Mouse (Mus musculus) brown adipose tissue, adult 24 weeks (tissue): ENCODE measurements around the gene Taz. TPM values are rescaled to one million over a fixed set of nuclear protein-coding genes. Genes with fewer than 3 reads are reported as not detected.

ENCODE experiments used
- H3K27ac ChIP-seq: fragments of 200-500 bp; replicated peaks from 2 replicates; pipeline ENCODE4 v1.5.1; 2012; ENCODE audit warnings: low read depth, mild to moderate bottlenecking, low read length
- H3K4me1 ChIP-seq: fragments of 200-500 bp; 2 replicates; pipeline ENCODE4 v1.6.1; 2012; ENCODE audit warnings: low read length, mixed read lengths; ENCODE audit not compliant: control insufficient read depth, insufficient read depth, insufficient read length
- H3K4me3 ChIP-seq: fragments of 200-500 bp; 2 replicates; pipeline ENCODE4 v1.5.1; 2012; ENCODE audit warnings: low read depth, mild to moderate bottlenecking, low read length, moderate library complexity; ENCODE audit not compliant: insufficient read depth
- polyA plus RNA-seq: library from polyadenylated mRNA; stranded (reverse); fragments of >200 nt; gene quantifications from 2 replicates; pipeline ENCODE4 v1.2.4, GENCODE M21; 2012; ENCODE audit not compliant: missing spikeins, insufficient read depth, insufficient read length

Gene Taz
- polyA plus RNA-seq, 1 experiment, result 49.6 TPM

- Histone ChIP-seq H3K4me3 (peak within 1 kb of the TSS; percentile 95), H3K27ac (peak within 1 kb of the TSS; percentile 86), H3K4me1 (no peaks in the 10 kb centered on the region; the same call in 1 of the 2 replicates)
Measured at GRCm38 (mm10) chrX:74312540-74313464, 31.1 kb downstream of the Taz start, which contains the start of gene Fam50a. Fam50a (plus strand) TSS chrX:74313033.

DNA sequence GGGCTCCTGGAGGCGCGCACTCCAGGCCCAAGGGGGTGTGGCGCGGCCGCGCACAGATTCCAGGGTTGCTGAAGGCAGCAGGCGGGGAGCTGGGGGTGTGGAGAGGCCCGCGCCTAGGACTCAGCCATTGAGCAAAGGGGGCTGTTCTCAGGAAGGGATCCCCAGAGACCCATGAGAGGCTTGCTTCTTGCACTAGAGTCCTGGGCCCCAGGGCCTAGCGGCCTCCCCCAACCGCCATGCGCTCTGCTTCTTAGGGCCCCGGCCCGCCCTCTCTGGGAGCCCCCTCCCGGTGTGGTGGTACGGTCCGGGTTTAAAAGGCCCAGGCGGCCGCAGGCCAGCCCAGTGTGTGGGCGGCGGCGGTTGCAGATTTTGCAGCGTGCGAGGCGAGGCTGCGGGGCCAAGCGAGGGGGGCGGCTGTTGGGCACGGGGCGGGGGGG, 47.0 kb downstream of the Taz start, which contains the start of gene Plxna3:
TSS of gene Plxna3 (plus strand) at position 342 of the 437 bp plus-strand sequence.
- H3K4me1 ChIP-seq, result no peaks in the 10 kb centered on the region
- peak within 1 kb of the TSS; percentile 73 for H3K4me3 ChIP-seq
- 0 out of 2 replicates have a peak within 1 kb of the TSS, but pooled peaks have one; percentile 66 for H3K27ac ChIP-seq

DNA sequence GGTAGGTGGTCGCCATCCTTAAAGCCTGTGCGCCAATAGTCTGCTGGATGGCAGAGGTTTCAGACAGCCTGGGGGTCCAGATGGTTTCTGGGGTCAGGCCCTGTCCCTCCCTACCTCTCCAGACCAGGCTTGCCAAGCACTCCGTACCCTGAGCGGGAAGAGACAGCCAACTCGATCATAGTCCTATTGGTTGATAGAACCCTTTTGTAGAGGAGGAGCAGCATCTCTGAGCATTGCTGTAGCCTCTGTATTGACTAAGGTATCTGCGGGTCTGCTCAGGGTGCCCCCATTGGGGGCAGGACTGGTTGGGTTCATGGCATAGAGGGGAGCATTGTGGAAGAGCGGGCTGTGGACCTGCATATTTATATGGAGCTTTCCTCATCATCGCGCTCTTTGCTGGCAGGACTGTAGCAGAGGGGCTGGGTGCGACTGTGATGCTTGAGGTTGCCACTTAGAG, 47.5 kb downstream of the Taz start:
- Histone ChIP-seq H3K27ac (no peak overlapping the region), H3K4me1 (no peaks in the 10 kb centered on the region), H3K4me3 (peak overlapping the region; percentile 73)

DNA sequence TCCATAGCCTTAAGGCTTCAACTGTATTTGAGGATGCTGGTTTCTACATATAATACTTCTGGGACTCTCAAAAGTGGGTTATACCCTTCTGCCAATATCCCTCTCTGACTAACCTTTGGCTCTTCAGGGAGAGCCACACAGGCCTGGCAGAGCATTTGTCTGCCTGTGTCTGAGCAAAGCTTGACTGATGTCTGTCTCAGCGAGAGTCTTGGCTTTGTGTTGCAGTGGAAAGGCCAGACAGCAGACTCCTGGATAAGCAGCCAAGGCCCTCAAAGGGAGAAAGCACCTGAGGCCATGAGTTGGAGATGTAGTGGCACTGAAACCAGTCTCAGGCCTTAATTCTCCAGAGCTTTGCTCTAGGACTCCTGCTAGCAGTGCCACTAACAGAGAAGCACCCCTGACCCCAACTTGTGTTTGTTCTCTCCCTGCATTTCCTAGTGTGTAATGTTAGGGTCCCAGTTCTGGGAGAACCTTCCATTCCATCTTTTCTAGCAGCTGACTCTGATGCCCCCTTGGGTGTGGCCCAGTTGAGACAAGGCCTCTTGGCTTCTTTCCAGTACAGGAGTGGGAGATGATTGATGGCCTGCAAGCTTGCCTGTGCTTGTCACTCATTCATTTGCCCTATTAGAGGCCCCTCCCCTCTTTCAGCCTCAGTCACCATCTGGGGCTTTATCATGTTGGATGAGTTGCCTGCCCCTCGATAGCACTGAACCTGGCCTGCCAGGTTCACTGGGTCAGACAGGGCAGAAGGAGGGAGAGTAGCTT, 48.6 kb downstream of the Taz start:
- no peaks in the 10 kb centered on the region for H3K4me1 ChIP-seq
- no peak overlapping the region for H3K4me3 ChIP-seq
- H3K27ac ChIP-seq, result no peak overlapping the region

Other genes starting within 250 kb of the Taz start
- gene Opn1mw, start 154.4 kb upstream of the Taz start, polyA plus RNA-seq, result not detected in 2 replicates
- gene Mecp2, start 146.5 kb upstream of the Taz start, polyA plus RNA-seq, result 9.8 and 10.8 TPM in 2 replicates
- gene Tex28, start 114.1 kb upstream of the Taz start, polyA plus RNA-seq, result not detected in 2 replicates
- not detected in 2 replicates for gene Tktl1, start 104.7 kb upstream of the Taz start, polyA plus RNA-seq
- gene Flna, start 32.1 kb upstream of the Taz start, polyA plus RNA-seq, result 24.7 and 28.9 TPM in 2 replicates
- gene Emd, start 27.2 kb upstream of the Taz start, polyA plus RNA-seq, result 18.7 and 31.6 TPM in 2 replicates
- gene Rpl10, start 11.1 kb upstream of the Taz start, polyA plus RNA-seq, result 13.0 and 69.4 TPM in 2 replicates
- gene Dnase1l1, start 425 bp downstream of the Taz start, polyA plus RNA-seq, result 9.9 and 11.9 TPM in 2 replicates
- gene Atp6ap1, start 15.2 kb downstream of the Taz start, polyA plus RNA-seq, result 84.3 and 85.2 TPM in 2 replicates
- gene Gdi1, start 23.1 kb downstream of the Taz start, polyA plus RNA-seq, result 62.2 and 64.9 TPM in 2 replicates
- 31.9 and 34.9 TPM in 2 replicates for gene Fam50a, start 31.1 kb downstream of the Taz start, polyA plus RNA-seq
- gene Plxna3, start 47.2 kb downstream of the Taz start, polyA plus RNA-seq, result 0.75 and 1.5 TPM in 2 replicates
- 85.5 and 92.6 TPM in 2 replicates for gene Lage3, start 71.7 kb downstream of the Taz start, polyA plus RNA-seq
- gene Ubl4a, start 91.3 kb downstream of the Taz start, polyA plus RNA-seq, result 48.6 and 54.3 TPM in 2 replicates
- 6.3 and 7.3 TPM in 2 replicates for gene Slc10a3, start 91.4 kb downstream of the Taz start, polyA plus RNA-seq
- gene Fam3a, start 111.4 kb downstream of the Taz start, polyA plus RNA-seq, result 17.3 and 20.5 TPM in 2 replicates
- gene Ikbkg, start 111.4 kb downstream of the Taz start, polyA plus RNA-seq, result 17.2 and 19.9 TPM in 2 replicates
- gene G6pdx, start 147.3 kb downstream of the Taz start, polyA plus RNA-seq, result 221 and 233 TPM in 2 replicates
- gene Gm6880, start 199.5 kb downstream of the Taz start, polyA plus RNA-seq, result not detected in 2 replicates